Mouse (Mus musculus) right cerebral cortex, postnatal 25 days (tissue): ENCODE measurements around the gene Srd5a3.
"Not testable (repeated sequence)": the region's sequence is repeated elsewhere in the genome, so short reads cannot be mapped to it uniquely, and the experiment has no call there.

Experiments used
- DNase-seq: peaks from one replicate; pipeline ENCODE4 v3.0.0; 2022

The Srd5a3 gene

GRCm38 (mm10) chr5:76139808-76140729 is at the start of gene Srd5a3:
Gene Srd5a3 (plus strand): TSS chr5:76140271.
- DNase-seq: peak; percentile 94

GRCm38 (mm10) chr5:76103809-76104208 is 36.3 kb upstream of the Srd5a3 start:
- DNase-seq: not testable (repeated sequence)

- DNase-seq: no peak
These were observed 32.8 kb upstream of the Srd5a3 start for GRCm38 (mm10) chr5:76107306-76107705.

GRCm38 (mm10) chr5:76108496-76108895 is 31.6 kb upstream of the Srd5a3 start:
- DNase-seq: no peak

GRCm38 (mm10) chr5:76111173-76111572 is 28.9 kb upstream of the Srd5a3 start:
- DNase-seq: no peak

- no peak for DNase-seq
These were observed 28.1 kb upstream of the Srd5a3 start for GRCm38 (mm10) chr5:76112016-76112415.

- no peak for DNase-seq
These were observed 24.5 kb upstream of the Srd5a3 start for GRCm38 (mm10) chr5:76115436-76116041.

- peak; percentile 68 for DNase-seq
These were observed 21.6 kb upstream of the Srd5a3 start for GRCm38 (mm10) chr5:76118441-76118840.

GRCm38 (mm10) chr5:76120634-76121033 is 19.4 kb upstream of the Srd5a3 start:
- DNase-seq: no peak

GRCm38 (mm10) chr5:76127584-76128316 is 12.3 kb upstream of the Srd5a3 start:
- DNase-seq: no peak

- no peak for DNase-seq
These were observed 9.8 kb upstream of the Srd5a3 start for GRCm38 (mm10) chr5:76130292-76130691.

- DNase-seq: no peak
These were observed 8.1 kb upstream of the Srd5a3 start for GRCm38 (mm10) chr5:76131990-76132389.

GRCm38 (mm10) chr5:76135644-76136043 is 4.4 kb upstream of the Srd5a3 start:
- DNase-seq: no peak

- DNase-seq: no peak
These were observed 3.8 kb upstream of the Srd5a3 start for GRCm38 (mm10) chr5:76136271-76136670.

- DNase-seq: no peak
These were observed 2.5 kb upstream of the Srd5a3 start for GRCm38 (mm10) chr5:76137586-76137985.

- DNase-seq: no peak
These were observed 2.0 kb upstream of the Srd5a3 start for GRCm38 (mm10) chr5:76138071-76138470.

GRCm38 (mm10) chr5:76138512-76138911 is 1.6 kb upstream of the Srd5a3 start:
- no peak for DNase-seq

- no peak for DNase-seq
These were observed 850 bp upstream of the Srd5a3 start for GRCm38 (mm10) chr5:76139171-76139671.

- DNase-seq: no peak
These were observed 627 bp downstream of the Srd5a3 start for GRCm38 (mm10) chr5:76140730-76141066.

GRCm38 (mm10) chr5:76143356-76143755 is 3.3 kb downstream of the Srd5a3 start:
- DNase-seq: no peak

- DNase-seq: no peak
These were observed 6.3 kb downstream of the Srd5a3 start for GRCm38 (mm10) chr5:76146401-76146800.

- DNase-seq: no peak
These were observed 9.4 kb downstream of the Srd5a3 start for GRCm38 (mm10) chr5:76149436-76149835.

GRCm38 (mm10) chr5:76152956-76153355 is 12.9 kb downstream of the Srd5a3 start:
- no peak for DNase-seq
